Mouse (Mus musculus) lung, adult 2 months (tissue): Measurements from ENCODE around the gene Nav2.

Source experiments
- CTCF ChIP-seq: fragments of 200-500 bp; IDR thresholded peaks from 2 replicates; pipeline ENCODE4 v1.5.1; 2011; ENCODE audit warnings: mild to moderate bottlenecking, low read length, control low read depth; ENCODE audit not compliant: insufficient read depth
- POLR2A ChIP-seq: fragments of 200-500 bp; IDR thresholded peaks from 2 replicates; pipeline ENCODE4 v1.6.1; 2011; ENCODE audit warnings: low read depth, mild to moderate bottlenecking, control low read depth, low read length, borderline replicate concordance; ENCODE audit errors: extremely low read depth

DNA sequence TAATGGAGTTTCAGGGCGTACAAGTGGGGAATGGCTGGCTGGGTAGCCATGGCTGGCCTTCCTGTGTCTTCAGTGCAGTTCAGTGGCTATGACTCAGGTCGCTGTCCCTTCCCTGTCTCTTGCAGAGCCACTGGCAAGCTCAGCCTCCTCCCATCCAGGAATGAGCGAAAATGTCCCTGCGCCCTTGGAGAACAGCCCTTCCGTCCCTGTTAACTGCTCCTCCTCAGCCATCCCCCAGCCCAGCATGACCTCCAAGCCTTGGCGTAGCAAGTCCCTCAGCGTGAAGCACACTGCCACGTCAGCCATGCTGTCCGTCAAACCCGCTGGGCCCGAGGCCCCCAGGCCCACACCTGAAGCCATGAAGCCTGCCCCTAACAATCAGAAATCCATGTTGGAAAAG is 543.8 kb downstream of the Nav2 start:
- TF ChIP-seq CTCF (no peak), POLR2A (no peak)
